Mouse (Mus musculus) CH12.LX (cell line): ENCODE results near the gene Mitf. TPM values are rescaled to one million over a fixed set of nuclear protein-coding genes. Genes with fewer than 3 reads are reported as not detected.

Experiments used
- DNase-seq: peaks from one replicate; pipeline ENCODE4 v3.0.0-alpha.2; 2013; ENCODE audit errors: extremely low read depth
- H3K27ac ChIP-seq: 2 replicates; pipeline ENCODE4 v1.5.1; 2012; ENCODE audit warnings: low read depth, mild to moderate bottlenecking, control low read depth, moderate library complexity; ENCODE audit not compliant: insufficient read depth
- H3K27me3 ChIP-seq: replicated peaks from 2 replicates; pipeline ENCODE3; 2012; ENCODE audit warnings: inconsistent platforms
- H3K36me3 ChIP-seq, 2 experiments: replicated peaks in 1 of 2; 2 replicates each; pipeline versions ENCODE3 to v1.6.1; 2012; ENCODE audit warnings: inconsistent platforms in 1 of 2, low read length in 1 of 2, mild to moderate bottlenecking in 1 of 2, mixed read lengths in 1 of 2, moderate library complexity in 1 of 2; ENCODE audit not compliant: control insufficient read depth in 1 of 2, insufficient read depth in 1 of 2
- H3K4me1 ChIP-seq, 2 experiments: 2 replicates each; pipeline ENCODE4 v1.6.1; 2012; ENCODE audit warnings: inconsistent platforms in 1 of 2, moderate library complexity in 1 of 2; ENCODE audit not compliant: insufficient read depth in 2 of 2, control insufficient read depth in 1 of 2
- H3K4me2 ChIP-seq: 2 replicates; pipeline ENCODE4 v1.6.1; 2012; ENCODE audit warnings: low read depth, mild to moderate bottlenecking, control low read depth; ENCODE audit not compliant: poor library complexity, insufficient read depth, severe bottlenecking
- H3K4me3 ChIP-seq, 3 experiments: fragments of 150-350 bp in 1 of 3; sonication (generic) in 1 of 3; replicated peaks in 1 of 3; 2 replicates each; pipeline versions ENCODE3 to v1.5.1; 2011 to 2012; ENCODE audit warnings: low read depth in 2 of 3, low read length in 2 of 3, mild to moderate bottlenecking in 2 of 3, moderate library complexity in 2 of 3, control low read depth in 1 of 3, improper control_type of control experiment in 1 of 3, inconsistent platforms in 1 of 3, mixed read lengths in 1 of 3; ENCODE audit not compliant: poor library complexity in 1 of 3
- H3K79me2 ChIP-seq: replicated peaks from 2 replicates; pipeline ENCODE4 v1.6.1; 2012; ENCODE audit warnings: mild to moderate bottlenecking, moderate library complexity; ENCODE audit not compliant: control insufficient read depth, poor library complexity, insufficient read depth, severe bottlenecking; ENCODE audit errors: extremely low read depth
- H3K9ac ChIP-seq: 2 replicates; pipeline ENCODE4 v1.6.1; 2012; ENCODE audit warnings: low read depth, mild to moderate bottlenecking, control low read depth, moderate library complexity; ENCODE audit not compliant: insufficient read depth
- H3K9me3 ChIP-seq: replicated peaks from 2 replicates; pipeline ENCODE3; 2012; ENCODE audit warnings: low read length, inconsistent platforms, mixed read lengths
- BHLHE40 ChIP-seq: IDR thresholded peaks from 2 replicates; pipeline ENCODE4 v1.6.1; 2011; ENCODE audit warnings: mild to moderate bottlenecking, low read depth, low read length, improper control_type of control experiment
- CHD1 ChIP-seq: IDR thresholded peaks from 2 replicates; pipeline ENCODE4 v1.6.1; 2012; ENCODE audit warnings: low read depth, low read length, improper control_type of control experiment, inconsistent platforms
- CHD2 ChIP-seq: IDR thresholded peaks from 2 replicates; pipeline ENCODE4 v1.6.1; 2011; ENCODE audit warnings: low read length, improper control_type of control experiment
- CTCF ChIP-seq, 2 experiments: IDR thresholded peaks in 1 of 2; conservative IDR thresholded peaks in 1 of 2; 2 replicates each; pipeline ENCODE4 v1.5.1; 2011 to 2012; ENCODE audit warnings: low read depth in 2 of 2, low read length in 2 of 2, improper control_type of control experiment in 1 of 2, inconsistent platforms in 1 of 2, mild to moderate bottlenecking in 1 of 2, moderate library complexity in 1 of 2
- E2F4 ChIP-seq: IDR thresholded peaks from 2 replicates; pipeline ENCODE4 v1.6.1; 2011; ENCODE audit warnings: low read depth, low read length, improper control_type of control experiment; ENCODE audit not compliant: insufficient replicate concordance
- ELF1 ChIP-seq: IDR thresholded peaks from 2 replicates; pipeline ENCODE4 v1.6.1; 2014; ENCODE audit warnings: low read depth, mild to moderate bottlenecking, inconsistent platforms, low read length, improper control_type of control experiment
- EP300 ChIP-seq: IDR thresholded peaks from 2 replicates; pipeline ENCODE4 v1.6.1; 2011; ENCODE audit warnings: low read length, improper control_type of control experiment
- ETS1 ChIP-seq: conservative IDR thresholded peaks from 2 replicates; pipeline ENCODE4 v1.6.1; 2012; ENCODE audit warnings: low read depth, mild to moderate bottlenecking, inconsistent platforms, low read length, improper control_type of control experiment, moderate library complexity
- GABPA ChIP-seq: IDR thresholded peaks from 2 replicates; pipeline ENCODE4 v1.6.1; 2012; ENCODE audit warnings: low read depth, low read length, improper control_type of control experiment, inconsistent platforms; ENCODE audit not compliant: insufficient replicate concordance
- HCFC1 ChIP-seq: IDR thresholded peaks from 2 replicates; pipeline ENCODE4 v1.6.1; 2012; ENCODE audit warnings: low read depth, mild to moderate bottlenecking, inconsistent platforms, low read length, improper control_type of control experiment
- IRF4 ChIP-seq: IDR thresholded peaks from 2 replicates; pipeline ENCODE4 v1.6.1; 2014; ENCODE audit warnings: low read depth, mild to moderate bottlenecking, inconsistent platforms, low read length, improper control_type of control experiment
- JUN ChIP-seq: IDR thresholded peaks from 2 replicates; pipeline ENCODE4 v1.6.1; 2011; ENCODE audit warnings: low read depth, mild to moderate bottlenecking, low read length, improper control_type of control experiment, moderate library complexity; ENCODE audit not compliant: insufficient read depth
- JUND ChIP-seq: conservative IDR thresholded peaks from 2 replicates; pipeline ENCODE4 v1.6.1; 2011; ENCODE audit warnings: low read depth, low read length, improper control_type of control experiment
- KAT2A ChIP-seq: IDR thresholded peaks from 2 replicates; pipeline ENCODE4 v1.6.1; 2012; ENCODE audit warnings: low read length, improper control_type of control experiment, inconsistent platforms; ENCODE audit not compliant: insufficient replicate concordance
- MAFK ChIP-seq: IDR thresholded peaks from 2 replicates; pipeline ENCODE4 v1.6.1; 2011; ENCODE audit warnings: low read length, improper control_type of control experiment; ENCODE audit not compliant: insufficient replicate concordance
- MAX ChIP-seq: IDR thresholded peaks from 2 replicates; pipeline ENCODE4 v1.6.1; 2011; ENCODE audit warnings: low read length, improper control_type of control experiment
- MAZ ChIP-seq: IDR thresholded peaks from 2 replicates; pipeline ENCODE4 v1.6.1; 2012; ENCODE audit warnings: low read depth, mild to moderate bottlenecking, inconsistent platforms, low read length, improper control_type of control experiment, moderate library complexity
- MEF2A ChIP-seq: IDR thresholded peaks from 2 replicates; pipeline ENCODE4 v1.6.1; 2014; ENCODE audit warnings: low read depth, mild to moderate bottlenecking, inconsistent platforms, low read length, improper control_type of control experiment, borderline replicate concordance
- MXI1 ChIP-seq: IDR thresholded peaks from 2 replicates; pipeline ENCODE4 v1.6.1; 2011; ENCODE audit warnings: mild to moderate bottlenecking, low read depth, low read length, improper control_type of control experiment
- MYC ChIP-seq: IDR thresholded peaks from 2 replicates; pipeline ENCODE4 v1.6.1; 2011; ENCODE audit warnings: low read depth, mild to moderate bottlenecking, improper control_type of control experiment, low read length
- NELFE ChIP-seq: IDR thresholded peaks from 2 replicates; pipeline ENCODE4 v1.6.1; 2011; ENCODE audit warnings: low read depth, low read length, improper control_type of control experiment
- NRF1 ChIP-seq: IDR thresholded peaks from 2 replicates; pipeline ENCODE4 v1.6.1; 2014; ENCODE audit warnings: low read depth, mild to moderate bottlenecking, inconsistent platforms, low read length, improper control_type of control experiment, moderate library complexity
- PAX5 ChIP-seq: IDR thresholded peaks from 2 replicates; pipeline ENCODE4 v1.6.1; 2012; ENCODE audit warnings: low read length, inconsistent platforms, mixed read lengths
- POLR2A ChIP-seq: IDR thresholded peaks from 2 replicates; pipeline ENCODE4 v1.6.1; 2011; ENCODE audit warnings: low read depth, mild to moderate bottlenecking, improper control_type of control experiment, low read length
- POLR2AphosphoS2 ChIP-seq: IDR thresholded peaks from 2 replicates; pipeline ENCODE4 v1.6.1; 2011; ENCODE audit warnings: low read depth, low read length, improper control_type of control experiment
- RAD21 ChIP-seq: IDR thresholded peaks from 2 replicates; pipeline ENCODE4 v1.6.1; 2011; ENCODE audit warnings: low read depth, mild to moderate bottlenecking, low read length, improper control_type of control experiment, moderate library complexity
- RCOR1 ChIP-seq: conservative IDR thresholded peaks from 2 replicates; pipeline ENCODE4 v1.6.1; 2012; ENCODE audit warnings: low read depth, mild to moderate bottlenecking, inconsistent platforms, low read length, improper control_type of control experiment
- SIN3A ChIP-seq: IDR thresholded peaks from 2 replicates; pipeline ENCODE4 v1.6.1; 2012; ENCODE audit warnings: low read length, improper control_type of control experiment, inconsistent platforms
- SMC3 ChIP-seq: IDR thresholded peaks from 2 replicates; pipeline ENCODE4 v1.6.1; 2011; ENCODE audit warnings: low read depth, low read length, improper control_type of control experiment
- TBP ChIP-seq: conservative IDR thresholded peaks from 2 replicates; pipeline ENCODE4 v1.6.1; 2011; ENCODE audit warnings: low read depth, low read length, improper control_type of control experiment
- TCF12 ChIP-seq: IDR thresholded peaks from 2 replicates; pipeline ENCODE4 v1.6.1; 2014; ENCODE audit warnings: low read depth, mild to moderate bottlenecking, inconsistent platforms, low read length, improper control_type of control experiment
- UBTF ChIP-seq: IDR thresholded peaks from 2 replicates; pipeline ENCODE4 v1.6.1; 2012; ENCODE audit warnings: low read depth, mild to moderate bottlenecking, inconsistent platforms, low read length, improper control_type of control experiment, moderate library complexity
- USF1 ChIP-seq: IDR thresholded peaks from 2 replicates; pipeline ENCODE4 v1.6.1; 2014; ENCODE audit warnings: low read depth, mild to moderate bottlenecking, inconsistent platforms, low read length, improper control_type of control experiment
- USF2 ChIP-seq: conservative IDR thresholded peaks from 2 replicates; pipeline ENCODE4 v1.6.1; 2011; ENCODE audit warnings: low read depth, low read length, improper control_type of control experiment
- ZC3H11A ChIP-seq: IDR thresholded peaks from 2 replicates; pipeline ENCODE4 v1.6.1; 2012; ENCODE audit warnings: low read depth, mild to moderate bottlenecking, inconsistent platforms, low read length, improper control_type of control experiment
- ZMIZ1 ChIP-seq: IDR thresholded peaks from 2 replicates; pipeline ENCODE4 v1.6.1; 2012; ENCODE audit warnings: low read depth, mild to moderate bottlenecking, inconsistent platforms, low read length, improper control_type of control experiment
- ZNF384 ChIP-seq: IDR thresholded peaks from 2 replicates; pipeline ENCODE4 v1.6.1; 2012; ENCODE audit warnings: low read depth, low read length, improper control_type of control experiment, inconsistent platforms
- dilution Hi-C: fragments of 300-500 bp; cut with MboI; formaldehyde crosslinking; loops from 2 replicates; pipeline ENCODE4 v1.14.3; 2020; ENCODE audit warnings: low sequenced_read_pairs; ENCODE audit not compliant: extremely low pct_unique_long_range_greater_than_20kb, extremely low pct_ligation_motif_present
- in situ Hi-C: fragments of 300-500 bp; cut with MboI; formaldehyde crosslinking; loops from 3 replicates; pipeline ENCODE4 v1.14.3; 2019; ENCODE audit warnings: low sequenced_read_pairs, low pct_ligation_motif_present, low pct_unique_long_range_greater_than_20kb, mixed read lengths
- polyA plus RNA-seq: library from polyadenylated mRNA; unstranded; fragments of >175 nt; gene quantifications from 2 replicates; pipeline ENCODE4 v1.2.1, GENCODE M21; 2012; ENCODE audit warnings: low read depth; ENCODE audit not compliant: insufficient read length
- total RNA-seq, 2 experiments: library from RNA; depleted of rRNA; stranded (reverse); fragments of 300-350 nt in 1 of 2; fragments of >200 nt in 1 of 2; gene quantifications; 2 replicates each; pipeline ENCODE4 v1.2.3; 2012 to 2014

Gene Mitf
- total and polyA plus RNA-seq, 3 experiments, result 3.4 to 4.7 (median 3.6) TPM

- in situ Hi-C loops (loop anchor here (25.0 kb wide), 1 partner anchor 632 kb away; the partner anchor contains the start of genes Arl6ip5 and Uba3), dilution Hi-C loops (no loop called here)
- no peak overlapping the region for H3K9ac ChIP-seq
- 0 out of 2 replicates have a peak, but pooled peaks cover 2% of the 10 kb centered on the region for H3K79me2 ChIP-seq
- H3K27ac ChIP-seq, result peak overlapping the region; percentile 51
- peaks cover 0 to 2% of the 10 kb centered on the region in 2 experiments for H3K36me3 ChIP-seq
- no peaks in the 10 kb centered on the region for H3K27me3 ChIP-seq
- H3K4me1 ChIP-seq, result peaks cover 20 to 89% of the 10 kb centered on the region in 2 experiments
- H3K4me3 ChIP-seq, result no peak overlapping the region
- TF ChIP-seq POLR2A (peak; percentile 37; the same call in 1 of the 2 replicates), JUN (no peak; the same call in 1 of the 2 replicates), POLR2AphosphoS2 (no peak), MAX (peak; percentile 84), SMC3 (no peak), E2F4 (no peak), JUND (no peak), MAZ (no peak), ETS1 (peak; percentile 72), RAD21 (peak; percentile 4; the same call in 1 of the 2 replicates), RCOR1 (no peak), NRF1 (no peak), KAT2A (no peak), BHLHE40 (peak; percentile 67), TBP (no peak), MEF2A (peak; percentile 22; the same call in 1 of the 2 replicates), MYC (peak; percentile 76), ZNF384 (no peak), CHD1 (no peak), CTCF (conservative IDR thresholded peaks at IDR 0.05 in 1 of 2, IDR thresholded peaks at IDR 0.05 in 1 of 2; ENCODE audit: low read depth in 2 of 2, low read length in 2 of 2) (no peak), EP300 (peak; percentile 88), NELFE (no peak), USF2 (no peak), UBTF (no peak), GABPA (no peak), SIN3A (no peak), CHD2 (no peak; the same call in 1 of the 2 replicates), MAFK (no peak), MXI1 (no peak), ZC3H11A (no peak), TCF12 (peak; percentile 70), ZMIZ1 (no peak), PAX5 (no peak), ELF1 (no peak), HCFC1 (no peak), USF1 (no peak), IRF4 (peak; percentile 38; the same call in 1 of the 2 replicates)
- TF ChIP-seq, all 38 proteins: peak for 10
- Histone ChIP-seq H3K9me3 (no peaks in the 10 kb centered on the region), H3K4me2 (peak overlapping the region; percentile 8; the same call in 1 of the 2 replicates)
- DNase-seq, result peak; percentile 74
Observed at GRCm38 (mm10) chr6:97844112-97844511, 37.3 kb downstream of the Mitf start.
